Comparison of ENCODE assay signal across 8 mouse cellular contexts in the genomic region with DNA sequence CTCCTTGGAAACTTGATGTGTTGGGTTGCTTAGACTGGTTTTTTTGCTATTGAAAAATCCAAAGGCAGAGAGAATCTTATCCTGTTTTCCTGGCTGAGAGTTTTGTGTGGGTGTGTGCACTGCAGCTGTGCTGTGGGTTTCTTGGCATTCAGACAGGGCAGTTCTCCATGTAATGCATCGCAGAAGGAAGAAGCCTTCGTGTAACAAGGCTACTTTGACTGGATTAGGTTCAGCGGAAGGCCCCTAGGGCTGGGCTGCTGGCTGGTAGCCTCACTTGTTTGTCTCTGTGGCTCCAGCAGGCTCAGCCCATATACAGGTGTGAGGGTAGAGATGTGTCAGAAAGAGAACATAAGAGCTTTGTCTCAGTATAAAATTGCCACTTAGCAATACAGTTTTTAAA.
DNase-seq lines count a peak whose midpoint lies in the region; ATAC-seq lines count a peak whose summit lies in the region.

No protein-coding gene starts in this region.

- peaks cover 14% of the 10 kb centered on the region for H3K4me1 ChIP-seq in forebrain, embryonic 13.5 days
- H3K4me1 ChIP-seq in forebrain, embryonic 10.5 days = peaks cover 12% of the 10 kb centered on the region
- peaks cover 6% of the 10 kb centered on the region; the same call in 1 of the 2 replicates for H3K4me1 ChIP-seq in midbrain, embryonic 15.5 days

- H3K9ac ChIP-seq in forebrain, embryonic 13.5 days = no peak overlapping the region
- no peak overlapping the region for H3K9ac ChIP-seq in midbrain, embryonic 15.5 days

- H3K36me3 ChIP-seq in forebrain, embryonic 13.5 days (ENCODE audit: poor library complexity, severe bottlenecking) = peaks cover 7% of the 10 kb centered on the region; the same call in 1 of the 2 replicates
- H3K36me3 ChIP-seq in forebrain, embryonic 10.5 days (replicated peaks) = peaks cover 9% of the 10 kb centered on the region
- H3K36me3 ChIP-seq in midbrain, embryonic 15.5 days (replicated peaks) = no peaks in the 10 kb centered on the region

- peak; percentile 82 for ATAC-seq in forebrain, embryonic 13.5 days
- peak; percentile 38 for ATAC-seq in CD4-positive, CD25-positive, alpha-beta regulatory T cell, adult 4 months
- peak; percentile 75 for ATAC-seq in midbrain, embryonic 15.5 days (replicated peaks)

- no peaks in the 10 kb centered on the region for H3K27me3 ChIP-seq in forebrain, embryonic 13.5 days
- H3K27me3 ChIP-seq in forebrain, embryonic 10.5 days (ENCODE audit: poor library complexity, severe bottlenecking) = no peaks in the 10 kb centered on the region
- H3K27me3 ChIP-seq in midbrain, embryonic 15.5 days (replicated peaks) = no peaks in the 10 kb centered on the region

- no peak overlapping the region; the same call in 1 of the 2 replicates for H3K27ac ChIP-seq in forebrain, embryonic 13.5 days
- H3K27ac ChIP-seq in forebrain, embryonic 10.5 days = no peak overlapping the region
- H3K27ac ChIP-seq in midbrain, embryonic 15.5 days = no peak overlapping the region

- no peak for DNase-seq in forebrain, embryonic 10.5 days (ENCODE audit: extremely low spot score, low spot score)
- DNase-seq in gastrocnemius, adult 18-20 months (ENCODE audit: low spot score) = peak; percentile 51
- peak; percentile 36 to 37 for DNase-seq in layer of hippocampus, postnatal 25 days (ENCODE audit: extremely low spot score in 1 of 2, low spot score in 1 of 2)
- peak; percentile 42 for DNase-seq in thymus, postnatal 25 days
- no peak for DNase-seq in cerebellum, adult 11-12 months

- H3K9me3 ChIP-seq in forebrain, embryonic 13.5 days (replicated peaks) = no peaks in the 10 kb centered on the region
- no peaks in the 10 kb centered on the region for H3K9me3 ChIP-seq in forebrain, embryonic 10.5 days
- no peaks in the 10 kb centered on the region for H3K9me3 ChIP-seq in midbrain, embryonic 15.5 days

- H3K4me3 ChIP-seq in forebrain, embryonic 13.5 days = no peak overlapping the region
- no peak overlapping the region for H3K4me3 ChIP-seq in forebrain, embryonic 10.5 days
- H3K4me3 ChIP-seq in midbrain, embryonic 15.5 days = no peak overlapping the region

- H3K4me2 ChIP-seq in forebrain, embryonic 13.5 days = no peak overlapping the region
- H3K4me2 ChIP-seq in midbrain, embryonic 15.5 days = no peak overlapping the region

- 28% methylated on average over 3 of the region's 3 CpGs for WGBS in forebrain, embryonic 13.5 days
- WGBS in forebrain, embryonic 10.5 days = 66% methylated on average over 3 of the region's 3 CpGs
- 32% methylated on average over 3 of the region's 3 CpGs for whole genome bisulfite sequencing in midbrain, embryonic 15.5 days

Comparison
In these comparisons a context has a peak if more than half of its experiments do, and no peak if none do; other contexts are left out.
1. DNase-seq: peak in gastrocnemius, adult 18-20 months (single experiment), layer of hippocampus, postnatal 25 days (2 of 2) and thymus, postnatal 25 days (single experiment); none in forebrain, embryonic 10.5 days (single experiment) and cerebellum, adult 11-12 months (single experiment).
2. Peak in every context shown above with its lines, with median percentiles within 50 percentile points of each other: ATAC-seq.